15 mouse cellular contexts compared by ENCODE assay signal in genomic region chr10:21087614-21088232, GRCm38 (mm10).
"Had no signal": no experiment of that assay in that cellular context is flagged by ENCODE, and none has a peak within 500 bp of the region (broad histone marks: within the 10 kb centered on the region; RNA-seq: fewer than 3 reads in every experiment).

No protein-coding gene starts in this region.

- H3K9ac ChIP-seq: kidney, embryonic 15.5 days; liver, embryonic 15.5 days; stomach, embryonic 15.5 days had no signal

- H3K36me3 ChIP-seq: kidney, embryonic 15.5 days; liver, embryonic 15.5 days; stomach, embryonic 15.5 days had no signal

- H3K4me1 ChIP-seq: liver, embryonic 15.5 days; stomach, embryonic 15.5 days had no signal

- H3K27ac ChIP-seq: kidney, embryonic 15.5 days; liver, embryonic 15.5 days; stomach, embryonic 15.5 days had no signal

- H3K4me2 ChIP-seq: kidney, embryonic 15.5 days; liver, embryonic 11.5 days; liver, embryonic 15.5 days; stomach, embryonic 15.5 days had no signal

- DNase-seq: kidney, adult 2 months; kidney, postnatal 14 days; left cerebral cortex, postnatal 4 days; lung, adult 2 months; lung, postnatal 4 days; midbrain, embryonic 14.5 days; retina, postnatal 1 day; right cerebral cortex, postnatal 14 days; thymus, adult 2 months; thymus, postnatal 25 days had no signal

- H3K9me3 ChIP-seq: kidney, embryonic 15.5 days; liver, embryonic 15.5 days; stomach, embryonic 15.5 days had no signal

- H3K27me3 ChIP-seq: kidney, embryonic 15.5 days; liver, embryonic 15.5 days; stomach, embryonic 15.5 days had no signal

- ATAC-seq: lung, postnatal 0 days had no signal

- H3K4me3 ChIP-seq: kidney, embryonic 15.5 days; liver, embryonic 15.5 days; stomach, embryonic 15.5 days had no signal
